Mouse (Mus musculus) kidney, postnatal 25 days (tissue): ENCODE results near the gene Ttll6.
"Not testable (repeated sequence)": the region's sequence is repeated elsewhere in the genome, so short reads cannot be mapped to it uniquely, and the experiment has no call there.

Experiments
- DNase-seq, 2 experiments: peaks; one replicate each; pipeline ENCODE4 v3.0.0; 2021; ENCODE audit warnings: mixed read lengths in 2 of 2

The Ttll6 gene

GRCm38 (mm10) chr11:96133239-96133865 is at the start of gene Ttll6:
TSS of gene Ttll6 (plus strand) at chr11:96133786.
- DNase-seq: peak; percentile 64 to 74

- DNase-seq: no peak
These were observed 45.6 kb upstream of the Ttll6 start for GRCm38 (mm10) chr11:96087981-96088380.

- DNase-seq: peak in 1 of 2 experiments; percentile 53
These were observed 42.5 kb upstream of the Ttll6 start for GRCm38 (mm10) chr11:96091073-96091472.

DNA sequence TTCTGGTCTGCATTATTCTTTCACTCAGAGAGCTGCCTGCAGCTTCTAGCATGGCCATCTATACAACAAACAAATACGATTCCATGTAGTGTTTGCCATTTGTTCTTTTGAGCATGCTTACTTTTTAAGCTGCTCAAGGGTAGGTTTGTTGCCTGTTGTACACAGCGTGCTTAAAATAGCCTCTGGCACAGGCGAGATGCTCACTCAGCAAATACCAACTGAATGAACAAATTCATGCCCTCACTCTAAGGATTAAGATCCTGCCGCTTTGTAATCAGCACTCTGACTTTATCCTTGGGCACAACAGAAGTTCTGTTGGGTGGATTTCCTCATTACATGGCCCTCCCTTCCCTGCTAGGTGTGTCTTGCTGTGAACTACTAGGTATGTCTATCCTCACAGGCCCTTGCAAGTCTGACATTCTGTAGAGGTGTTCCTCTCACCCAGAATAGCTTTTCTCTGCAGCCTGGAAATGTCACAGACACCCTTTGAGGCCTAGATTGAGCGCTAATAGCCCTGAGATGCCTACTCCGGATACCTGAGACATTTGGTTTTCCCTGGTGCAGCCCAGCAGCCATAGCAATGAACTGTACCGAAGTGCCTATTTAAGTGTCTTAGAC is 40.8 kb upstream of the Ttll6 start:
- DNase-seq: peak in 1 of 2 experiments; percentile 14

GRCm38 (mm10) chr11:96093361-96093760 is 40.2 kb upstream of the Ttll6 start:
- DNase-seq: peak; percentile 56 to 58

DNA sequence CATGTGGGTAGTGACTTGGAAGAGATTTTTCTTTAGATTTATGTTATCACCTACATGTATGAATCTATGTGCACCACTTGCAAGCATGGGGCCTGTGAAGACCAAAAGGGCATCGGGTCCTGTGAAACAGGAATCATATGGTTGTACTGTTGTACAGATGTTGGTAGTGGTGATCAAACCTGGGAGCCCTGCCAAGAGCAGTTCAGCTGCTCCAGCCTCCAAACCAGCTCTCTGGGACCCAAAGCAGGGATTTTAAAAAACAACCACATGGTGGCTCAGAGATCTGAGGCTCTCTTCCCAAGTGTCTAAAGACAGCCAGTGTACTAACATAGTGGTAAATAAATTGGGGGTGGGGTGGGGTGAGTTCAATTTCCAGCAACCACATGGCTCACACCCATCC is 25.2 kb upstream of the Ttll6 start:
- no peak for DNase-seq

GRCm38 (mm10) chr11:96110950-96111349 is 22.6 kb upstream of the Ttll6 start:
- DNase-seq: not testable (repeated sequence)

- no peak for DNase-seq
These were observed 21.8 kb upstream of the Ttll6 start, which contains the start of gene Calcoco2 for GRCm38 (mm10) chr11:96111751-96112150. TSS of gene Calcoco2 (minus strand) at chr11:96111964.

- no peak for DNase-seq
These were observed 19.5 kb upstream of the Ttll6 start for GRCm38 (mm10) chr11:96114077-96114476.

- DNase-seq: no peak
These were observed 18.2 kb upstream of the Ttll6 start for GRCm38 (mm10) chr11:96115416-96115815.

DNA sequence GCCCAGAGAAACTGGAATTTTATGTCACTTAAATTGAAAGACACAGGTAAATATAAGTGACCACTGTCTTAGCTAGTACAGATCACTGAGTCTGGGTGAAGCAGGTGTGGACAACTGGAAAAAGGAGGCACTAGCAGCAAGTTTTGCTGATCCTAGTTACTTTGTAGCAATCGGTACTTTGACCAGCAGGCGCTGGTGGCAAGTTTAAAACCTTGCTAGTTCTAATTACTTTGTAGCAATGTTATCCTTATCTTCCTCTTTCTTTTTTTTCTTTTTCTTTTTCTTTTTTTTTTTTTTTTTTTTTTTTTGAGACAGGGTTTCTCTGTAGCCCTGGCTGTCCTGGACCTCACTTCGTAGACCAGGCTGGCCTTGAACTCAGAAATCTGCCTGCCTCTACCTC is 17.5 kb upstream of the Ttll6 start:
- DNase-seq: no peak

DNA sequence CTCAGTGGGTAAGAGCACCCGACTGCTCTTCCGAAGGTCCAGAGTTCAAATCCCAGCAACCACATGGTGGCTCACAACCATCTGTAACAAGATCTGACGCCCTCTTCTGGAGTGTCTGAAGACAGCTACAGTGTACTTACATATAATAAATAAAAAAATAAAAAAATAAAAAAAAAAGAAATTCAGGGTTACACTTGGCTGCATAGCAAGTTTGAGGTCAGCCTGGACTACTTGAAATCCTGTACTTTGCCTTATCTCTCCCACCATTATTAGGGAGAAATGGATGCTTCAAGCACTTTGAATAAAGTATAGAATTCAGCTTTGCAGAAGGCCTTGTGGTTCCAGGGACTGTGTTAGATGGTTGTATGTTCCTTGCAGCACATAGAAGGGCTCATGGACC is 16.7 kb upstream of the Ttll6 start:
- DNase-seq: not testable (repeated sequence)

DNA sequence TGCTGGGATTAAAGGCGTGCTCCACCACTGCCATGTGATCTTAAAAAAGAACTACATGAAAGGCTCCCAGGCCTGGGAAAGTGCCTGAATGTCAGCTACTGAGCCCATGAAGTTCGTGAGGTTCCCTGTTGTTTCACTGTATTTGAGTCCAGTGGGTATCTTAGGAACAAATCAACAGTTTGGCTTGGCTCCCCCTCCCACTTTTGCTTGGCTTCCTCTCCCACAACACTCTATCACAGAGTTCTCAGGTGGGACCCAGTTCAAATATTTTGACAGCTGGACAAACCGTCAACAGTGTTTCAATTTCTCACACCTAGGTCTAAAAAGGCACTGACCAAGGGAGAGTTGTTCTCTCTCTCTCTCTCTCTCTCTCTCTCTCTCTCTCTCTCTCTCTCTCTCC is 14.2 kb upstream of the Ttll6 start:
- no peak for DNase-seq

DNA sequence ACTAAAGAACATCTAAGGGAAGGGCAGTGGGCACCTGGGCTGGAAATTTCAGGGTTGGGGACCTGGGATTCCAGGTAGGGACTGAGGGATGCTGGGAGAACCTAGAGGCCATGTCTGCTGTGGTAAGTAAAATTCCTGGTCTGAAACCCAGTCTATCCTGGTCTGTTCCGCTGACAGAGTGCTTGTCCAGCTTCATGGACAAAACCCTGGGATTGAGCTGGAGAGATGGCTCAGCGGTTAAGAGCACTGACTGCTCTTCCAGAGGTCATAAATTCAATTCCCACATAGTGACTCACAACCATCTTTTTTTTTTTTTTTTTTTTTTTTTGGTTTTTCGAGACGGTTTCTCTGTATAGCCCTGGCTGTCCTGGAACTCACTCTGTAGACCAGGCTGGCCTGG is 10.8 kb upstream of the Ttll6 start:
- DNase-seq: not testable (repeated sequence)

- DNase-seq: peak; percentile 21 to 43
These were observed 9.3 kb upstream of the Ttll6 start for GRCm38 (mm10) chr11:96124052-96124914.

DNA sequence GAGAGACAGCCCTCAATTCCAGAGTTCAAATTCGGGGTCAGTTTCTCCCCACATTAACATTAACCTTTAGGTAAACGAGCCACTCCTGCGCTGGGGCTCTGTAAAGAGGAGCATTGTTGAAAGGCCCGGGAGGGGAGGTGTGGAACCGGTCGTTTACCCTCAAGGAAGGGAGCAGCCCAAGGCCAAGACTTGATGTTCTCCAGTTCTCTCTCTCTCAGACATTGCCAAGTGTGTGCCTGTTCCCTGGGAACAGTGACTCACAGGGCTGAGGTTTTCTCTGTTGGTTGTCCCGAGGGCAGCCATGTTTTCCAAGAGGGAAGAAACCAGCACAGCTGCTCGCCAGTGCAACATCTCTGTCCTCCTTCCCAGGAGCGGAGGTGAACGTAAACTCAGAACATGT is 3.0 kb upstream of the Ttll6 start:
- no peak for DNase-seq

- DNase-seq: no peak
These were observed 2.3 kb downstream of the Ttll6 start for GRCm38 (mm10) chr11:96135847-96136246.

GRCm38 (mm10) chr11:96140726-96141175 is 7.2 kb downstream of the Ttll6 start:
- DNase-seq: peak; percentile 58 to 82

- DNase-seq: no peak
These were observed 10.2 kb downstream of the Ttll6 start for GRCm38 (mm10) chr11:96143766-96144165.

- peak; percentile 83 to 89 for DNase-seq
These were observed 12.2 kb downstream of the Ttll6 start for GRCm38 (mm10) chr11:96145622-96146270.

GRCm38 (mm10) chr11:96147471-96147870 is 13.9 kb downstream of the Ttll6 start:
- DNase-seq: no peak

DNA sequence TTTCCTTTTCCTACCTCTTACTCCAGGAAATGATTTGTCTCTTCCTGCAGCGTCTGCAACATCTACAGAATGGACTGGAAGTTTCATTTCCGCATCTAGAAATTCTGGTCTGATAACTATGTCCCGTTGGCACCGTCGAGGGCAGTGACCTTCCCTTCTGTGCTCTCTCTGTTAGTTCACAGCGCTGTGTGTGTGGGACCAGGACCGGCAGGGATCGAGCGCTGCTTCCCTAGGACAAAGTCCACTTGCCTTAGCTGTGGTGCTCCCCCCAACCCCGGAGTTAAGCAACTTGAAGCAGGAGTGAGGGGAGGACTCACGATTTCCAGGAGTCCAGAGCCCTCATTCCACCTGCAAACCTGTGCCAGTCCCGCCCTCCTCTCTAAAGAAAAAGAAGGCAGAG is 31.2 kb downstream of the Ttll6 start:
- no peak for DNase-seq

- no peak for DNase-seq
These were observed 34.5 kb downstream of the Ttll6 start for GRCm38 (mm10) chr11:96168125-96168524.
